Mouse (Mus musculus): ENCODE data around the gene Atg5.

Atg5 gene

DNA sequence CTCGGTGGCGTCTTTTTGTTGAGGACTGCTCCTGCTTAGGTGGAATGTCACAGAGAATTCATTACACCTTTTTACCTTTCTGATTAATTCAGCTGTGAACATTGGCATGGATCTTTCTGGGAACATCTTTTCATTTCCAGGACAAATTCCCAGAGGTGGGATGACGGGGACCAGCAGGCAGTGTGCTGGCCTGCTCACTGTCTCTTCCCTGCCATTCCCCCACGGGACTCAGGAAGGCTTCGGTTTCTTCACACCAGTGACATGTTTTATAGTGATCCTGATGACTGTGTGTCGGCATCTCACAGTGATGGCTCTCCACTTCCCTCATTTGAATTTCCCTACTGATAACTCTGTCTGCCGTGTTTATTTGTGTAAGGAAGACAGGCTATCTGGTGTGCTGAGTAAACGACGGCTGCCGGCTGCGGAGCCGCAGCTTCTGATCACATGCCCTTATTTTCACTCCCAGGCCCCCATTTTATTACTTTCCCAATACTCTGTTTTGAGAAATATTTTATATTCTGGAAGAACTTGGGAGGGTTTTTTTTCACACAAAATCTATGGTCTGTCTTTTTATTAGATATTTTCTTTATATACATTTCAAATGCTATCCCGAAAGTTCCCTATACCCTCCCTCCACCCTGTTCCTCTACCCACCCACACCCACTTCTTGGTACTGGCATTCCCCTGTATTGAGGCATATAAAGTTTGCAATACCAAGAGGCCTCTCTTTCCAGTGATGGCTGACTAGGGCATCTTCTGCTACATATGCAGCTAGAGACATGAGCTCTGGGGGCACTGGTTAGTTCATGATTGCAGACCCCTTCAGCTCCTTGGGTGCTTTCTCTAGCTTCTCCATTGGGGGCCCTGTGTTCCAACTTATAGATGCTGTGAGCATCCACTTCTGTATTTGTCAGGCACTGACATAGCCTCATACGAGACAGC is 80.6 kb downstream of the Atg5 start:
- in situ Hi-C loops (cut with MboI): no loop called here

DNA sequence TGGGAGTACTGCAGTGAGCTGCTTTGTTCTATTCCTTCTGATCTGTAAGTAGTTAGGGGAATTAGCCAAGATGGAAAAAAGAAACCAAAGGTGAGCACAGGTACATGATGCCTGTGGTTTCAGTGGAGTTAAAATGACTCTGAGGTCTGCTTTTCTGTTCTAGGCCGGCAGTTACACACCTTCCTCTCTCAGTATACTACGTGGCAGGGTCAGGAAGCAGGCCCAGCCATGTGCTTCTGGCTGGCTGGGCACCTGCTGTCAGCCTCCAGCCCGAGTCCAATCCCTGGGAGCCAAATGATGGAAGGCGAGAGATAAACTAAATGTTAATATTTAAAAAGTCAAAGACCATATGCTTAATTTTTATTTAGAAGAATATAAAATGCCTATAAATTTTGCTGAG is 85.3 kb downstream of the Atg5 start:
- in situ Hi-C loops (cut with MboI): no loop called here

GRCm38 (mm10) chr10:44354393-44354792 is 86.2 kb downstream of the Atg5 start:
- in situ Hi-C loops (cut with MboI): no loop called here

DNA sequence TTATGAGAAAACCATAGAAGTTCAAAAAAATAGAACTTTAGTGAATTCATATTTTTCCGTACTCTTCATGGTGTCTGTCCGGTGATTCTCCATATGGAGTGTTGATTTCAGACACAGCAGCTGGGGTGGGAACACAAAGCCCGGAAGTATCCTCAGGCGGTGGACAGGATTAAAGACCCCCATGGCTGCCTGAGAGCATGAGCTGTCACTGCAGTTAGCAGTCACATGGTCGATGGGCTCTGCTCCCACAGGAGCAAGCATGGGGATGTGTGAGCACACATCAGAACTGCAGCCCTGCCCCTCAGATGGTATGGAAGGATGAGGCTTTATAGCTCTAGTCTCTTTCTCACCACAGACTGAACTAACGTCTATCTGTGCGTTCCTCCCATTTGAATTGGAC is 87.1 kb downstream of the Atg5 start:
- in situ Hi-C loops (cut with MboI): no loop called here

DNA sequence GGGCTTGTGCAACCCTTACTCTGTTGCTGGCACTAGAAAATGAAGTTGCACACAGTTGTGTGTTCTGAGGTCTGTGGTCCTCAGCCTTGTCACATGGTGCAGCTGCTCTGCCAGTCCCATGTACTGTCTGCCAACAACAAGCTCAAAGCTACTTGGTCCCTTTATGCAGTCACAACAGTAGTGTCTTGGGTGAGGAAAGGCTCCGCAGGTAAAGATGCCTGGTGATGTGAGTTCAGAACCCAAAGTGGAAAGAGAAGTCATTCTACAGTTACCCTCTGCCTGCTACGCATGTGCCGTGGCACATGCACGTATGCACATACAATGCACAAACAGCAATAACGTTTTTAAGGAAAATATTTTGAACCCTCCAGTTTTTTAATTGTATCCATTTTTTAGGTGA is 88.5 kb downstream of the Atg5 start:
- in situ Hi-C loops (cut with MboI): no loop called here

DNA sequence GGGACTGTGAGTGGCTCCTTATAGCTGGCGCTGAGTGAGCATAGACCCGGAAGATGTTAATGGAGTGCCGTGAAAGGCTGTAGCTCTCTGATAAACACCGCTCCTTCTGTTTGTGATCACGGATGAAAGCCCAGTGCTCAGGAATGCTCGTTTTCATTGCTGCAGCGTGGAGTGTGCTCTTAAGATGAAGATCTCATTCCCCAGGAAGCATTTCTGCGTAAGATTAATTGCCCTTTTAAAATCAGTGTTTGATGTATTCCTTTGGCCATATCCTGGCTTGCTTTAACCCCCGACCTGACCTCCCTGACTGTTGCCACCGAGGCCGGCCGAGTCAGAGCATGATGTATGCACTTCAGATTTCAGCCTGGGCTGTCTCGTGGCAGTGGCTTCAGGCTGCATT is 89.2 kb downstream of the Atg5 start:
- in situ Hi-C loops (cut with MboI): no loop called here

- in situ Hi-C loops (cut with MboI): no loop called here
These were observed 90.7 kb downstream of the Atg5 start for GRCm38 (mm10) chr10:44358816-44359215.

DNA sequence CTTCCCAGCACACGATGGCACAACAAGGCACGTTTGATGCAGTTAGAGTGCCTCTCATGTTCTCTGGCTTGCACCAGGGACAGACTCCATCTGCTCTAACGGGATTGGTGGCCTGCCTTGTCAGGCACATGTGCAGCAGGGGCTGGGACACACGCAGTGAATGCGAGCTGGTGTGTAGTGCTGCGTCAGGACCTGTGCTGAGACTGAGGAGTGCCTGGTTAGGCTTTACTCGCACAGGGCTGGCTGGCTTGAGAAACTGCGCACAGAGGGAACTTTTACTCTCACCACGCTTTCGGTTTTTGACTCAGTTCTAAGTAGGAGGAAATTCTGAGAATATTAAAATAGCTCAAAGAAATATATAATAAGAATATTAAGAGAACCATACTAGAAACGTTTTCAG is 92.5 kb downstream of the Atg5 start:
- in situ Hi-C loops (cut with MboI): no loop called here

- in situ Hi-C loops (cut with MboI): no loop called here
These were observed 94.3 kb downstream of the Atg5 start for GRCm38 (mm10) chr10:44362435-44362834.

DNA sequence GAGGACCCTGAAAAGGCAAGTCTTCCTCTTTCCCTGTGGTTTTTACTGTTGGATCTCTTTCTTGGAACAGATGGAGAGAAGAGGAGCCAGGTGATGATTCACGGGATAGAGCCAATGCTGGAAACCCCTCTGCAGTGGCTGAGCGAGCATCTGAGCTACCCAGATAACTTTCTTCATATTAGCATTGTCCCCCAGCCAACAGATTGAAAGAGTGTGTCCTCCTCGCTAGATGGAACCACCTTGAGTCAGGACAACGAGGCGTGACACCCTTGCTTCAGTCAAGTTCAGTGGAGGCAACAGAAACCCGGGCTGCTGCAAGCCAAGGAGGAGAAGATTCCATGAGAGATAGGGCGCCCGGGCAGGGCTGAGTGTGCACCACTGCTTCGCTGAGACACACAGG is 94.7 kb downstream of the Atg5 start:
- in situ Hi-C loops (cut with MboI): no loop called here

DNA sequence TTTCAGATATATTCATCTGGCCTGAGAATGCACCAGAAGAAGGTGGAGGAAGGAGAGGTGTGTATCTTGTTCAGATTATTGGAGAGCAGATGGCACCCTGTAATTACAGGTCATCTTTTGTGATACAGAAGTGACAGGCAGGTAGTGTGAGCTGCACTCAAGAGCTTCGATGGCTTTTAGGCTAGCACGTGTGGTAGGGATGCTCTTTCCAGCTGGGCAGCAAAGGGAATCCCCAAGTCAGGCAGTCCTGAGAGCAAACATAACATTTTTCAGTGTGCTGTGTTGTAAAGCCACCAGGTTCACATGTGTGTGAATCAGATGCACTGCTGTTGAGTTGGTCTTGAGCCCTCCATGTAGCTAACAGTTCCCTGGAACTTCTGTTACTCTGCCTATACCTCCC is 98.0 kb downstream of the Atg5 start:
- in situ Hi-C loops (cut with MboI): no loop called here

DNA sequence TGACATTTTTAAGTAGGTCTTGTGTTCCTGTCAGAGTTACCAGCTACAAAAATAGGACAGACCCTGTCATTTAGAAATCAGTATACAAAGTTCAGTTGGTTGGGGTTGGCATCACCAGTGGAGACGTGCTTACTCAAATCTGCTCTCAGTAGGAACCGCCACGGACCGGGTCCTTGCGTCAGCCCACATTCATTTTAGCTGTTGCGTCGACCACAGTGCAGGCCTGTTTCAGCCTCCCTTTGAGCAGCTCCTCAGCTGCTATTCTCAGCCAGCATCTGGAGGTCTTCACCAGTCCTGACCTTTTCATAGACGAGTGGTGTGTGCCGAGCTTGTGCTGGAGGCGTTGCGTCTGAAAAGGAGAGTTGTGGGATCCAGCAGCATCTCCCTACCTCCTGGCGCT is 98.9 kb downstream of the Atg5 start:
- in situ Hi-C loops (cut with MboI): no loop called here

DNA sequence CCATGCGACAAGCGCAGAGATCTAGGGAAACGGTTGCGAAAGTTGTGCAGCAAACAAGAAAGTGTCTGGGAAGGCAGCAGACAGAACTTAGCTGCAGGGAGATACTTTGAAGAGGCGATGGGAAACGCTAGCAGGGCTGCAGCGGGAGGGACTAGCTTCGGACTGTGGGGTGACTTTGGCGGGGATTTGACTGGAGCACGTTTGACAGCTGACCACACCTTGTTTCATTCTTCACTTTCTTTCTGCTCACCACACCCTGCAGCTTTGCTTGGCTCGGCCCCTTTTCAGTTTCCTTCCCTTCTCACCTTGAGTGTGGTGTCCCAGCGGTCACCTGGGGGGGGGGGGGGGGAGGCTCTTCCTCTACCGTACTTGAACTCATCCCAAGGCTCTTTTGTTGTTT is 100.4 kb downstream of the Atg5 start:
- in situ Hi-C loops (cut with MboI): no loop called here

GRCm38 (mm10) chr10:44370666-44371065 is 102.5 kb downstream of the Atg5 start:
- in situ Hi-C loops (cut with MboI): no loop called here

DNA sequence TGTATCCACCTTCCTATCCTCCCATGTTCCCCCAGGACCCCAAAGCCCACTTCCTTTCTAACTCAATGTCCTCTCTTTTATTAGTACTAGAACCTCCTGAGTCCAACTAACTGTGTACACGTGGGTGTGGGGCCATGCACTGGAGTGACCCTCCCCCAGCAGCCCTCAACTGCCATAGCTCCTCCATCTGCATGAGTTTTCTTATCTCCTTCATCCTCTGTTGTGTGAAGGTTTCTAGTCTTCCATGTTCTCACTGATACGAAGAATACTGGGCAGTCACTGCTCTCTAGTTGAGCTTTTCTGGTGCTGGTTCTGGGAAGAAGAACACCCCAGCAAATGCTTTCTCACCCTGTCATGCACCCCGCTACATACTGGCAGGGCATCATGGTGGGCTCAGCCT is 104.1 kb downstream of the Atg5 start:
- in situ Hi-C loops (cut with MboI): no loop called here

GRCm38 (mm10) chr10:44374678-44375077 is 106.5 kb downstream of the Atg5 start:
- in situ Hi-C loops (cut with MboI): no loop called here

DNA sequence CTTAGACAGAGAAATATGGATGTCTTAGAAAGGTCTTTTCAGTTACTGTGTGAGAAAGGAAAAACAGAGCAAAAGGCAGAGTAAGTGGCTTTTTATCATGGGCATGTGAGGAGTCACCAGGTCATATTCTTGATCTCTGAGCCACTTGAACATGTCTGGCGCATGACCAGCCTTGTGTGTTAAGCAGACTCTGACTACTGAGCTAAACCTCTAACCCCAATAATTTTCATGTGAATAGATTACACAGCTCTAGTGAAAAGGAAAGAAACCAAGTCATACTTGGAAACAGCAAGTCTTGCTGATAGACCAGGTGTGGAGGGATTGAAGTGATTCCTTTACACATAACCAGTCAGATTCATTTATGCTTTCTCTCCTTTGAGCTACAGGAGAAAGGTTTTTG is 107.3 kb downstream of the Atg5 start:
- in situ Hi-C loops (cut with MboI): no loop called here

GRCm38 (mm10) chr10:44377821-44378220 is 109.7 kb downstream of the Atg5 start:
- in situ Hi-C loops (cut with MboI): no loop called here

DNA sequence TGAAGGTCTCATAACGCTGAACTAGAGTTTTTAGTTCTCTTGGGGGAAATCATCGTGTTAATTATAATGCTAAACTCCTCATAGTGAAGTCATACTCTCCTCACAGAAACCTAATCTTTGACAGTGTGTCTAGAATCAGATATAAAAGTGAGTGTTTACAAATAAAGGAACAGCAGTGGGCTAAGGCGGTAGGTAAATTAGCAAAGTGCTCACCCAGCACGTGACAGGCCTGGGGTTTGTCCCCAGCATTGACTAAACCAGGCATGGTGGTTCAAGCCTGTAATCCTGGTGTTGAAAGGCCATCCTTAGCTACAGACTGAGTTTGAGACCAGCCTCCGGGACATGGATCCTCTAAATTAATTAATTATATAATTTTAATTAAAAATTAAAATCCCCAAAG is 110.2 kb downstream of the Atg5 start:
- in situ Hi-C loops (cut with MboI): no loop called here

GRCm38 (mm10) chr10:44380476-44381208 is 112.5 kb downstream of the Atg5 start:
- in situ Hi-C loops (cut with MboI): no loop called here

- in situ Hi-C loops (cut with MboI): no loop called here
These were observed 113.2 kb downstream of the Atg5 start for GRCm38 (mm10) chr10:44381397-44381796.

DNA sequence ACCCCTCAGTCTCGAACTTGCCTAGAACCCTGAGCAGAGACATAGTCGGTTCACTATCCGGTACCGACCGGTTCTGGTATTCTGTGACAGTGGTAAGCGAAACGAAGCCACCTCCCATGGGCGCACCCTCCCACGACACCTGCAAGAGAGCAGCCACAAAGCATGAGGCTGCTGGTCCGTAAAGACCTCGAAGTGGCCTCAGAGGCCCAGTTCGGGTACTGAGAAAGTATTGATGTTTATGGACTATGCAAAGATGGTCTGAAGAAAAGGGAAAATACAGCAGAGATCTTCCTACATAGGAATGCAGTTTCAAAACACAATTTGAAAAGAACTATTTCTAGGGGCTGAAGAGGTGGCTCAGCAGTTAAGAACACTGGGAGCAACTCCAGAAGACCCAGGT is 113.8 kb downstream of the Atg5 start:
- in situ Hi-C loops (cut with MboI): no loop called here

DNA sequence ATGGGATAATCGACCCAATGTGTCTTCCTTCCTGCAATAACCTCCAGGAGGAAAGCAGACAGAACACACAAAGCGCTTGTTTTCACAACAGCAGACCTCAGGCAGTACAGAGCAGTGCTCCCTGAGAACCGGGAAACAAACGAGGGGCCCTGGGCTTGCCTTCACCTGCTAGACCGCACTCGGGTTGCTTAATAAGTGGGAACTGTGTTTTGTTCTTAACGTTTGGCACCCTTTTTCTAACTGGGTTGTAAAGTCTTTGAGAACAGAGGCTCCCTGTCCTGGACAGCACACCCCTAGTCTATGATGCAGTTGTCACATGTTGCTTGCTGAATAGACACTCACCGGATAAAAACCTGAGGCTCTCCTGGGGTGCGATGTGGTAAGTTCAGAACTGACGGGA is 115.1 kb downstream of the Atg5 start:
- in situ Hi-C loops (cut with MboI): no loop called here

All from mature B cell (primary cell).